Mouse (Mus musculus) ZHBTc4 (cell line): ENCODE measurements around the gene Znrf2.

Experiments
- DNase-seq: peaks from one replicate; pipeline ENCODE4 v3.0.0-alpha.2; 2011; ENCODE audit warnings: low read depth, low spot score

Znrf2 gene

GRCm38 (mm10) chr6:54914977-54915376, 98.3 kb downstream of the Znrf2 start:
- no peak for DNase-seq

- no peak for DNase-seq
Observed at GRCm38 (mm10) chr6:54916163-54916562, 99.4 kb downstream of the Znrf2 start.

GRCm38 (mm10) chr6:54916941-54917340, 100.2 kb downstream of the Znrf2 start:
- no peak for DNase-seq

GRCm38 (mm10) chr6:54917523-54917922, 100.8 kb downstream of the Znrf2 start:
- peak; percentile 75 for DNase-seq

GRCm38 (mm10) chr6:54918521-54918920, 101.8 kb downstream of the Znrf2 start:
- DNase-seq = no peak

GRCm38 (mm10) chr6:54924538-54924937, 107.8 kb downstream of the Znrf2 start:
- no peak for DNase-seq

GRCm38 (mm10) chr6:54925736-54926440, 109.2 kb downstream of the Znrf2 start:
- no peak for DNase-seq

- no peak for DNase-seq
Observed at GRCm38 (mm10) chr6:54926899-54927298, 110.2 kb downstream of the Znrf2 start.

GRCm38 (mm10) chr6:54927946-54928345, 111.2 kb downstream of the Znrf2 start:
- DNase-seq = no peak

- no peak for DNase-seq
Observed at GRCm38 (mm10) chr6:54931641-54932040, 114.9 kb downstream of the Znrf2 start.

GRCm38 (mm10) chr6:54932526-54932925, 115.8 kb downstream of the Znrf2 start:
- no peak for DNase-seq

- DNase-seq = no peak
Observed at GRCm38 (mm10) chr6:54933216-54933615, 116.5 kb downstream of the Znrf2 start.

- DNase-seq = no peak
Observed at GRCm38 (mm10) chr6:54933866-54934265, 117.2 kb downstream of the Znrf2 start.

GRCm38 (mm10) chr6:54934313-54934712, 117.6 kb downstream of the Znrf2 start:
- DNase-seq = no peak

GRCm38 (mm10) chr6:54934930-54935329, 118.2 kb downstream of the Znrf2 start:
- peak; percentile 75 for DNase-seq

GRCm38 (mm10) chr6:54936496-54936895, 119.8 kb downstream of the Znrf2 start:
- no peak for DNase-seq

- no peak for DNase-seq
Observed at GRCm38 (mm10) chr6:54939631-54940030, 122.9 kb downstream of the Znrf2 start.

GRCm38 (mm10) chr6:54940126-54940525, 123.4 kb downstream of the Znrf2 start:
- DNase-seq = no peak

- DNase-seq = no peak
Observed at GRCm38 (mm10) chr6:54941149-54941548, 124.4 kb downstream of the Znrf2 start.
